In the genomic region with DNA sequence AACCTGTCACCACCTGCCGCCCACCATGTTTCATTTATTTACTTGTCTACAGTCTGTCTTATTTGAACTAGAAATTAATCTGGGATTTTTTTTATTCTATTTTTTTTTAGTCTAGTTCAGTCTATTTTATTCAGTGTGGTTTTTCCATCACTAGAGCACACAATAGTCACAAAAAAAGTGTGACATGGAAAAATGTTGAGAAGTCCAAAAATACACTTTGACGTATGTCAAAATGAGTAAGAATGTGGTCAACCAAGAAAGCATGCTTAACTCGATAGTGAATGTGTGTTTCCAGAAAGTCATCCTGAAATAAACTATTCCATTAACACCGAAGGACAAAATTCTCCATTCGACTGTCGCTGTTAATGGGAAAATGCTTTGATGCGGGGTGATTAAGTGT, we compare ENCODE assay signal across 21 mouse cellular contexts.
"Had no signal": no experiment of that assay in that cellular context is flagged by ENCODE, and none has a peak within 500 bp of the region (broad histone marks: within the 10 kb centered on the region; RNA-seq: fewer than 3 reads in every experiment).

No protein-coding gene starts in this region.

- H3K36me3 ChIP-seq: liver, embryonic 15.5 days; lung, embryonic 15.5 days; midbrain, embryonic 12.5 days; midbrain, embryonic 15.5 days; neural tube, embryonic 13.5 days; neural tube, embryonic 15.5 days had no signal

- ATAC-seq: liver, postnatal 0 days; lung, postnatal 0 days; midbrain, embryonic 15.5 days had no signal

- H3K9ac ChIP-seq: liver, embryonic 15.5 days; liver, postnatal 0 days; lung, embryonic 15.5 days; midbrain, embryonic 12.5 days; midbrain, embryonic 15.5 days; neural tube, embryonic 13.5 days; neural tube, embryonic 15.5 days had no signal

- H3K4me3 ChIP-seq: liver, embryonic 15.5 days; lung, embryonic 15.5 days; megakaryocyte, embryonic 14.5 days; midbrain, embryonic 12.5 days; midbrain, embryonic 15.5 days; neural tube, embryonic 13.5 days; neural tube, embryonic 15.5 days had no signal

- H3K27ac ChIP-seq: liver, embryonic 15.5 days; lung, embryonic 15.5 days; macrophage; midbrain, embryonic 12.5 days; midbrain, embryonic 15.5 days; neural tube, embryonic 13.5 days; neural tube, embryonic 15.5 days had no signal

- H3K4me1 ChIP-seq: liver, embryonic 15.5 days; midbrain, embryonic 15.5 days; neural tube, embryonic 13.5 days; neural tube, embryonic 15.5 days had no signal

- H3K9me3 ChIP-seq: liver, embryonic 15.5 days; lung, embryonic 15.5 days; midbrain, embryonic 12.5 days; midbrain, embryonic 15.5 days; neural tube, embryonic 13.5 days; neural tube, embryonic 15.5 days had no signal

- H3K27me3 ChIP-seq: liver, embryonic 15.5 days; lung, embryonic 15.5 days; megakaryocyte, embryonic 14.5 days; midbrain, embryonic 12.5 days; midbrain, embryonic 15.5 days; neural tube, embryonic 13.5 days; neural tube, embryonic 15.5 days had no signal

- H3K4me2 ChIP-seq: liver, embryonic 15.5 days; lung, embryonic 15.5 days; midbrain, embryonic 12.5 days; midbrain, embryonic 15.5 days; neural tube, embryonic 13.5 days; neural tube, embryonic 15.5 days had no signal

- DNase-seq: liver, postnatal 0 days; lung, adult 2 months; lung, postnatal 14 days; lung, postnatal 36 days; retina, postnatal 1 day; right cerebral cortex, adult 18-20 months; right cerebral cortex, postnatal 25 days; right cerebral cortex, postnatal 4 days; spleen, adult 18-20 months; thymus, adult 18-20 months; thymus, postnatal 14 days; thymus, postnatal 36 days had no signal
